Comparison of ENCODE assay signal across 19 mouse cellular contexts in genomic region chr2:5640586-5640985, GRCm38 (mm10).
"Had no signal": no experiment of that assay in that cellular context is flagged by ENCODE, and none has a peak within 500 bp of the region (broad histone marks: within the 10 kb centered on the region; RNA-seq: fewer than 3 reads in every experiment).

No protein-coding gene starts in this region.

- H3K4me2 ChIP-seq: kidney, embryonic 15.5 days; limb, embryonic 13.5 days; liver, embryonic 12.5 days; liver, embryonic 15.5 days; lung, embryonic 15.5 days; midbrain, embryonic 11.5 days; neural tube, embryonic 13.5 days had no signal

- H3K27me3 ChIP-seq: kidney, embryonic 15.5 days; limb, embryonic 13.5 days; liver, embryonic 12.5 days; liver, embryonic 15.5 days; neural tube, embryonic 13.5 days had no signal

- H3K27ac ChIP-seq: kidney, embryonic 15.5 days; limb, embryonic 10.5 days; limb, embryonic 13.5 days; liver, embryonic 12.5 days; liver, embryonic 15.5 days; lung, embryonic 15.5 days; neural tube, embryonic 13.5 days had no signal

- H3K9me3 ChIP-seq: kidney, embryonic 15.5 days; limb, embryonic 10.5 days; limb, embryonic 13.5 days; liver, embryonic 12.5 days; liver, embryonic 15.5 days; lung, embryonic 15.5 days; megakaryocyte, embryonic 14.5 days; neural tube, embryonic 13.5 days had no signal

- H3K4me3 ChIP-seq: kidney, embryonic 15.5 days; limb, embryonic 10.5 days; limb, embryonic 13.5 days; liver, embryonic 12.5 days; liver, embryonic 15.5 days; lung, embryonic 15.5 days; megakaryocyte, embryonic 14.5 days; neural tube, embryonic 13.5 days had no signal

- H3K4me1 ChIP-seq: lung, embryonic 15.5 days had no signal

- ATAC-seq: liver, embryonic 12.5 days had no signal

- DNase-seq: kidney, adult 8-10 months; kidney, postnatal 10 days; kidney, postnatal 36 days; liver; lung, adult 18-20 months; lung, postnatal 10 days; lung, postnatal 36 days; midbrain, embryonic 14.5 days; thymus, adult 18-20 months; thymus, postnatal 36 days had no signal

- H3K9ac ChIP-seq: kidney, embryonic 15.5 days; limb, embryonic 13.5 days; liver, embryonic 12.5 days; liver, embryonic 15.5 days; lung, embryonic 15.5 days; neural tube, embryonic 13.5 days had no signal

- H3K36me3 ChIP-seq: kidney, embryonic 15.5 days; limb, embryonic 10.5 days; limb, embryonic 13.5 days; liver, embryonic 12.5 days; liver, embryonic 15.5 days; lung, embryonic 15.5 days; neural tube, embryonic 13.5 days had no signal
